Mouse (Mus musculus) stomach, postnatal 0 days (tissue): ENCODE results near the gene Itga1. TPM values are rescaled to one million over a fixed set of nuclear protein-coding genes. Genes with fewer than 3 reads are reported as not detected.

Experiments used
- ATAC-seq: fragments of 200-750 bp; cut with Nextera tagmentation; 2 replicates; pipeline ENCODE4 v1.8.0; 2017; ENCODE audit not compliant: low FRiP score, low TSS enrichment
- DNase-seq: peaks from one replicate; pipeline ENCODE4 v3.0.0-alpha.2; 2016; ENCODE audit warnings: low spot score
- H3K27ac ChIP-seq: fragments of 300-500 bp; sonication (generic); replicated peaks from 2 replicates; pipeline ENCODE4 v1.5.1; 2014; ENCODE audit warnings: mild to moderate bottlenecking, control low read depth
- H3K27me3 ChIP-seq: fragments of 300-500 bp; sonication (generic); 2 replicates; pipeline ENCODE4 v1.6.1; 2014; ENCODE audit warnings: low read length; ENCODE audit not compliant: control insufficient read depth, insufficient read depth
- H3K36me3 ChIP-seq: fragments of 300-500 bp; sonication (generic); 2 replicates; pipeline ENCODE4 v1.6.1; 2014; ENCODE audit warnings: low read length, mixed read lengths; ENCODE audit not compliant: control insufficient read depth, insufficient read depth
- H3K4me1 ChIP-seq: fragments of 300-500 bp; sonication (generic); replicated peaks from 2 replicates; pipeline ENCODE4 v1.6.1; 2014; ENCODE audit warnings: antibody characterized with exemption; ENCODE audit not compliant: control insufficient read depth, insufficient read depth
- H3K4me2 ChIP-seq: fragments of 300-500 bp; sonication (generic); replicated peaks from 2 replicates; pipeline ENCODE4 v1.6.1; 2014; ENCODE audit warnings: low read depth, mild to moderate bottlenecking, control low read depth, moderate library complexity
- H3K4me3 ChIP-seq: fragments of 300-500 bp; sonication (generic); 2 replicates; pipeline ENCODE4 v1.5.1; 2014; ENCODE audit warnings: low read depth, low read length, control low read depth
- H3K9ac ChIP-seq: fragments of 300-500 bp; sonication (generic); 2 replicates; pipeline ENCODE4 v1.6.1; 2014; ENCODE audit warnings: mild to moderate bottlenecking, low read length, control low read depth, mixed read lengths
- H3K9me3 ChIP-seq: fragments of 300-500 bp; sonication (generic); 2 replicates; pipeline ENCODE4 v1.6.1; 2016; ENCODE audit warnings: low read length; ENCODE audit not compliant: control insufficient read depth
- CTCF ChIP-seq: IDR thresholded peaks from 2 replicates; pipeline ENCODE4 v1.5.1; 2016; ENCODE audit warnings: antibody characterized with exemption, low read depth, mild to moderate bottlenecking, moderate library complexity
- EP300 ChIP-seq: optimal IDR thresholded peaks from 2 replicates; pipeline ENCODE3; 2016; ENCODE audit warnings: antibody characterized with exemption
- WGBS: fragments of 180-500 bp; shearing (Covaris S2); extraction: QIAGEN DNeasy Blood & Tissue Kit; methylation state at CpG from one replicate; pipeline ENCODE4 v1.1.7; 2014; 5-methylcytosine and 5-hydroxymethylcytosine counted together
- polyA plus RNA-seq: library from polyadenylated mRNA; unstranded; fragments of >200 nt; fragmentation: Nextera tagmentation; extraction: Ambion mirVana; gene quantifications from 2 replicates; pipeline ENCODE4 v1.2.1, GENCODE M21; 2015

The Itga1 gene
- polyA plus RNA-seq, 1 experiment from 2014 or later, result 18.4 TPM

DNA sequence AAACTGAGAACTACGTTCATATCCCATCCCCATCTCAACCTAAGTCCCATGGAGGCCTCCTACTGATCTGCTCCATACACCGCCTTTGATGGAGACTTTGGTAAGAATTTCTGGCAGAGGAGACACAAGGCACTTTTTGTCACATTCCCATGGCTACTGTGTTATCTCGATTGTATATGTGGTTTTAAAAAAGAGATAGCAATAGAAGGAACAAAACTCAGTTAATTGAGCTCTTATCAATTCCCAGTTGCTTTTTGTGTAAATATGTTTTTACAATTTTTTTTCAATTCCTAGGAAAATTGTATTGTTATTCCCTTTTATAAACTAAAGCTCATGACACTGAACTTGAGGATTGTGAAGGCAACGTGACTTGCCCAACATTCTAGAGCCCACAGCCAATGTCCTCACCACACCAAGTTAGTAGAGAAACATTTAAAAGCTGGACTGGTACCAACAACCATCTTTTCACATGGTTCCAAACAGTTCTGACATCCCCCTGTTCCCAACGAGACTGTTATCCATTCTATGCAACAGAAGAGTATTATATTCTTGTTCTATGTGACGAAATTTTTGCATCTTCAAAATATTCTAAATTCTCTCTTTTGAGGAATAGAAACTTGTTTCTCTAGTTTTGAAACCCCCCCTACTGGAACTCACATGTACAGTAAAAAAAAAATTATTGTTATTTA lies 22.6 kb downstream of the Itga1 start:
- no peak for DNase-seq
- H3K4me3 ChIP-seq, result no peak overlapping the region
- 65% methylated on average over 6 of the region's 6 CpGs for WGBS

DNA sequence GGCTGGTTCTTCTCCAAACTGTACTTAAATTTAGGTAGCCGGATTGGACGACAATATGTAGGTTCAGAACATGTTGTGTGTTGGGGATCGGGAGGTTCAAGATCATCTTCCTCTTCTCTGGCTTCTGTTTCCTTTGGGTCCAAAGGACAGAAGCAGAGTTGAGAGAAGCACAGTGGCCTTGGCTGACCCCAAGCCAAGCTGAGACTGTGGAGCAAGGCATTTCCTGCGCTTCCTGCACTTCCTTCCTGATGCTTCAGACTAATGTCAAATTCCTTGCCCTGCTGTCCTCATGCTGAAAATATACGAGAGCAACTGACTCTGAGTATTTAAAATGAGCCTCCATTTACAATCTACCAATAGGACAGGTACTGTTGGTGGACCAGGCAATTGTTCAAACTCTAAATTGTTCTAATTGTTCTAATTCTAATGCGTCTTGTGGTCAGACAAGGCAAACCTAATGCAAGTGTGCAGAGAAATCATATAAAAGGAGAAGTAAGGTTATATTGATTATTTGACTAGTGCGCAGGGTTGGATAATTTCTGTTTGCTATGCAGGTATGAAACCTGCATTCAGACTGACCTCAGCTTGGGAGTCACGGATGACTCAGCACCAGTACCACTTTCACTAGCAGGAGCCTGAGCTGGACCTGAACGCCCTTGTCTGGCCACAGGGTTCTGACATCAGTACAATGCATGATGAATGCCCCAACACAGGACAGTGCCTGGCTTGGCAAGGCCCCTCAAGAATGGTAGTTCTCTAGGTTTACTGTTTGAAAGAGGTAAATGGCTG lies 24.2 kb downstream of the Itga1 start:
- no peaks in the 10 kb centered on the region for H3K27me3 ChIP-seq
- H3K4me3 ChIP-seq, result no peak overlapping the region
- 81% methylated on average over 9 of the region's 9 CpGs for WGBS
- H3K9ac ChIP-seq, result no peak overlapping the region
- no peaks in the 10 kb centered on the region for H3K36me3 ChIP-seq
- no peak overlapping the region for H3K27ac ChIP-seq
- H3K4me1 ChIP-seq, result peaks cover 3% of the 10 kb centered on the region; the same call in 1 of the 2 replicates
- ATAC-seq (no peak), DNase-seq (no peak)
- TF ChIP-seq CTCF, result no peak
- no peak for TF ChIP-seq EP300
- H3K4me2 ChIP-seq, result no peak overlapping the region
- no peaks in the 10 kb centered on the region for H3K9me3 ChIP-seq

More for the DNA sequence above, 22.6 kb downstream of the Itga1 start:
- Histone ChIP-seq H3K9me3 (no peaks in the 10 kb centered on the region), H3K27me3 (no peaks in the 10 kb centered on the region), H3K9ac (no peak overlapping the region), H3K27ac (no peak overlapping the region), H3K36me3 (no peaks in the 10 kb centered on the region), H3K4me2 (no peak overlapping the region), H3K4me1 (peaks cover 3% of the 10 kb centered on the region; the same call in 1 of the 2 replicates)
- ATAC-seq, result no peak
- TF ChIP-seq CTCF (no peak), EP300 (no peak)

DNA sequence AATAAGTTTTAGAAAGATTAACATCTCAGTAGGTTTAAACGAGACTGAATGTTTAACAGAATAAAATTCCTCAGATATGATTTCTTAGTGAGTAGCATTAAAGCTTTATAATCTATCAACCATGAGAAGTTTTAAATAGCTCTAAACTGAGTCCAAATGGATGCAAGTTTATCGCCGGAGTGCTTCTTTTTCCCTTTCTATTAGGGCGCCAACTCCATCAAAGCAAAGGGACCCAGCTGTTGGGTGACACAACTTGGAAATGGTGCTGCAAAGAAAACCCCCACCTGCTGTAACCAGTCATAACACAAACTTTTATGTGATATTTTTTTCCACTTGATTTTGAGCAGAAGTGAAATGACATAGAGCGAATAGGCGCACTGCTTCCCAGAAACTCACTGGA lies 29.4 kb downstream of the Itga1 start:
- no peaks in the 10 kb centered on the region for H3K4me1 ChIP-seq
- 53% methylated on average over 6 of the region's 6 CpGs for WGBS
- no peaks in the 10 kb centered on the region for H3K9me3 ChIP-seq
- no peak overlapping the region for H3K4me3 ChIP-seq
- no peak overlapping the region for H3K9ac ChIP-seq
- ATAC-seq, result no peak; the same call in 1 of the 2 replicates
- H3K4me2 ChIP-seq, result no peak overlapping the region
- no peaks in the 10 kb centered on the region for H3K36me3 ChIP-seq
- TF ChIP-seq EP300 (no peak), CTCF (no peak)
- no peak for DNase-seq
- no peak overlapping the region for H3K27ac ChIP-seq
- H3K27me3 ChIP-seq, result no peaks in the 10 kb centered on the region

DNA sequence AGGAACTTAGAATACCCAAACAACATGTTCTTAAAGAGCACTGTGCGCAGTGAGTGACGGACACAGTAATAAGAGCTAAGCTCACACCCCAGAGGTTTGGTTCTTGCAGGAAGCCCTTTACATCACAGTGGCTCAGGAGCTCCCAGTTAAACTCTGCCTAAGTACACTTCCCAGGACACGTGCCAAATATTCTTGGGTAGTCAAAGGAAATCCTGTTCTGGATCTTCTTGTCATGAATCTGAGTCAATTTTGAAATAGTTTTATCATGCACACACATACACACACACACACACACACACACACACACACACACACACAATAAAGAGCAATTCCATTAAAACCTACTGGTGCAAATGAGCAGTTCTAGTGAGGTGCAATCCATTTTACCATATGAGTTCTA lies 30.3 kb downstream of the Itga1 start:
- TF ChIP-seq CTCF (no peak), EP300 (no peak)
- Histone ChIP-seq H3K4me1 (no peaks in the 10 kb centered on the region), H3K27me3 (no peaks in the 10 kb centered on the region), H3K4me3 (no peak overlapping the region), H3K27ac (no peak overlapping the region), H3K36me3 (no peaks in the 10 kb centered on the region), H3K9me3 (no peaks in the 10 kb centered on the region), H3K9ac (no peak overlapping the region), H3K4me2 (no peak overlapping the region)
- WGBS, result 78% methylated on average over 3 of the region's 3 CpGs
- ATAC-seq (no peak), DNase-seq (no peak)

DNA sequence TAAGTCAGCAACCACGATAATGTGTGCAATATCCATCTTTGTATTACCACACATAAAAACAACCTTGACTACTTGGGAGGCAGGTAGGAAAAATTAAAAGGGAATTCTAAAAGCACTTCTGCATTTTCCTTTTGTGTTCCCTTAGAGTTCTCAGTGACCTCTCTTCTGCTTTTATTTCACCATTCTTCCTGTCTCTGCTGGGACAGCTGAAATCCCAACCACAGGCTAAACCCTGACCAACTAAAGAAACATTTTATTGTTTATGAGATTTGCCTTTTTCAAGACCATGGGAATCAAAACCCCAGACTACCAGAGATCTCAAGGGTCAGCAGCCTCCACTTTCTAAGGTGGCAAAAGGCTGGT lies 33.8 kb downstream of the Itga1 start:
- no peak for DNase-seq
- no peak overlapping the region for H3K4me3 ChIP-seq
- H3K9ac ChIP-seq, result no peak overlapping the region
- no peaks in the 10 kb centered on the region for H3K27me3 ChIP-seq
- TF ChIP-seq EP300, result no peak
- TF ChIP-seq CTCF, result no peak
- WGBS, result 79% methylated on average over 1 of the region's 1 CpGs
- ATAC-seq, result no peak
- H3K4me1 ChIP-seq, result no peaks in the 10 kb centered on the region
- H3K36me3 ChIP-seq, result no peaks in the 10 kb centered on the region
- no peaks in the 10 kb centered on the region for H3K9me3 ChIP-seq
- no peak overlapping the region for H3K27ac ChIP-seq
- H3K4me2 ChIP-seq, result no peak overlapping the region

DNA sequence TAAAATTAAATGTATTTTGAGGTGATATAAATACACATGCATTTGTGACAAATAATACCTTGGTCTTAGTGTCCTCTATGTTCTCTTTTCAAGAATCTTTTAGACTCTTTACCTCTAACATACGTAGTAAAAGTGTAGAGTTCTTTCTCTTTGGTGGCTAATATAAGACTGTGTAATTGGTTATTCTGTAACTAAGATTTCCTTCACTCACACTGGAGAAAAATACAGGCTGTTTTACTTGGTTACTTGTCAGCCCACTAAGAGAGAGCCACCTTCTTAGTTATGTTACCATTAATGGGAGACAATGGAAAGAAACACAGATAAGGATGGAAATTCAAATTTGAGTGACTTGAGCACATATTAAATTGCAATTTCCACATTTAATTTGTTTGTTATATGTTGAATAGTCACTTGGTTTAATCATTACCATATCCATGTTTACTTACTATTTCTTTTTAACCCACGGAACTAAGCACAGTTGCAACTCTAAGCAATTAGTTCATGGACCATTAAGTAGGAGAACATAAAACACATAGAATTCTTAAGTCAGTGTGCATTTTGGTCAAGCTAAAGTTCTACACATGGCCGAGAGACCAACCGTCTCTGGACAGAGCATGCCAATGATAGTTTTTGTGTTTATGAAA lies 34.3 kb downstream of the Itga1 start:
- ATAC-seq (no peak), DNase-seq (no peak)
- H3K9ac ChIP-seq, result no peak overlapping the region
- whole genome bisulfite sequencing, result 84% methylated on average over 4 of the region's 4 CpGs
- no peak overlapping the region for H3K4me3 ChIP-seq
- no peaks in the 10 kb centered on the region for H3K27me3 ChIP-seq
- H3K27ac ChIP-seq, result no peak overlapping the region
- TF ChIP-seq EP300 (no peak), CTCF (no peak)
- H3K4me2 ChIP-seq, result no peak overlapping the region
- H3K4me1 ChIP-seq, result no peaks in the 10 kb centered on the region
- no peaks in the 10 kb centered on the region for H3K36me3 ChIP-seq
- no peaks in the 10 kb centered on the region for H3K9me3 ChIP-seq
